Mouse (Mus musculus): ENCODE data around the gene Nosip.

The Nosip gene

DNA sequence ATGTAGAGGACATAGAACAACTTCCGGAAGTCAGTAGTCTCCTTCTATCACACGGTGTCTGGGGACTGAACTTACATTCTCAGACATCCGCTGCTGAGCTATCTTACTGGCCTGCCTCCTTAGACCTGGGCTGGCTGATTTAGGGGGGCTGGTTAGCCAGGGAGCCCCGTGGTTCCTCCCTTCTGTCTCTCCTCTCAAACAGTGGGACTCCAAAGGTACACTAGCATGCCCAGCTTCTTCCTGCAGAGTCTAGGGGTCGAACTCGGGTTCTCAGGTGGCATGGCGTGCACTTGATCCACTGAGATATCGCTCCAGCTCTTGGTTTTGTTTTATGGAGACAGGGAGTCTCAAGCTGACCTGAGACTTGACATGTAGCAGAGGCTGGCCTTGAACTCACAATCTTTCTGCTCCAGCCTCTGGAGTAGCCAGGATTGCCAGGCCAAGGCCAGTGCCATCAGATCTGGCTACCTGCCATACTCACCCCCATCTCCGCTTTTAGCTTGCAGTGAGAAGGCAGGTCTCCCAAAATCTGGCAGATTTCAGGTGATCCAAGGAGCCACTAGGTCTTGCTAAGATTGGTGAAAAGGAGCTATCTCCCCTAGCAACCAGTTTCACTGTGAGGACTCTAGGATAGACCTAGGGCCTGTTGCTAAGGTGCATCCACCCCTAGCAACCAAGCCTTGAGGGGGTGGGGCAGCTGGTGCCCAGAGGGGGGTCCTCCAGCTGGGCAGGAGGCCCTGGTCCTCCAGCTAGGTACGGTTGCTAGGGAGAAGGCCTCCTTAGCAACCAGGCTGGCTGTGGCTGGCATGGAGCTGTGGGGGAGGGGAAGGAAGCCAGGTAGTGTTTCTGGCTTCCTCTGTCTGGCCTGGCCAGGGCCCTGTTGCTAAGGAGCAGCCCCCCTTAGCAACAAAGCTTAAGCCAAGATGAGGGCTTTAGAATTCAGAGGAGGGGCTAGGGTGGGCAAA is 3.3 kb upstream of the Nosip start:
- DNase-seq (ENCODE audit: low spot score in 2 of 2) = no peak

DNA sequence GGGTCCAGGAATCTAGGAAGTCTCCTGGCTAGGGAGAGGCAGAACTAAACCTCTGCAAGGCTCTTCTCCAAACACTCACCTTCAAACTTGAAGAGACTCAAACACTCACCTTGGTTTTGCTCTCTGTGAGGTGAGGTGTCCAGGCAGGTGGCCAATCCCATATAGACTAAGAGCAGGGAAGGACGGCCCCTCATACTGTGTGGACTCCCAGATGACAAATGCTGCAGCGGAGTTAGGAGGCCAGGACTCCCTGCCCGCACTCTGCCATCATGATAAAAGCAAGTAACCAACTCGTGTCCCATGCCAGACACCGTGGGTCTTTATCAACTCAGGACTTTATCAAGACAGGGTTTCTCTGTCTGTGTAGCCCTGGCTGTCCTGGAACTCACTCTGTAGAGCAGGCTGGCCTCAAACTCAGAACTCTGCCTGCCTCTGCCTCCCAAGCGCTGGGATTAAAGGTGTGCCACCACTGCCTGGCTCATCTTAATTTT is 1.6 kb upstream of the Nosip start:
- DNase-seq (ENCODE audit: low spot score in 2 of 2) = no peak

DNA sequence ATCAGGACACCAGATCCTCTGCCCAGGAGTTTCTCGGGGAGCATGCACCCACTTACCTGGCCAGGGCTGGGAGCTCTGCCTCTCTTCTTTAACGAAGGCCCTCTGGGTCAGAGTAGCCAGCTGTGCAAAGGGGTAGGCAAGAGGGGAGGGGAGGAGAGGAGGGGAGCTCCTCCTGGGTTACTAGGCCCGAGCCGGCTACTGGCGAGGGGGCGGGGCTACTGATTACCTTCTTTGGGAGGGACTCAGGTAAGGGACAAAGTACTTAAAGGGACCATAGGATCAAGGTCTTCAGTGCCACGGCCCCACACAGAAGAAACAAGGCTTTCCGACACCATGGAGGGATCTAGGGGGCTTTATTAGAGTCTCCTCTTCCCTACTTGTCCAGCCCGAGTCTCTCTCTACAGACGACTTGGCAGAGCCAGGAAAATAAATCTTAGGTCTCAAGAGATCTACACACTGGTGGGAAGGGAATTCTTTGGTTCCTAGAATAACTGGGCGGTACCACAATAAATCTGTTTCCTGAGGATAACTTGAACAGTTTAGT is 625 bp upstream of the Nosip start:
- DNase-seq (ENCODE audit: low spot score in 2 of 2) = no peak

DNA sequence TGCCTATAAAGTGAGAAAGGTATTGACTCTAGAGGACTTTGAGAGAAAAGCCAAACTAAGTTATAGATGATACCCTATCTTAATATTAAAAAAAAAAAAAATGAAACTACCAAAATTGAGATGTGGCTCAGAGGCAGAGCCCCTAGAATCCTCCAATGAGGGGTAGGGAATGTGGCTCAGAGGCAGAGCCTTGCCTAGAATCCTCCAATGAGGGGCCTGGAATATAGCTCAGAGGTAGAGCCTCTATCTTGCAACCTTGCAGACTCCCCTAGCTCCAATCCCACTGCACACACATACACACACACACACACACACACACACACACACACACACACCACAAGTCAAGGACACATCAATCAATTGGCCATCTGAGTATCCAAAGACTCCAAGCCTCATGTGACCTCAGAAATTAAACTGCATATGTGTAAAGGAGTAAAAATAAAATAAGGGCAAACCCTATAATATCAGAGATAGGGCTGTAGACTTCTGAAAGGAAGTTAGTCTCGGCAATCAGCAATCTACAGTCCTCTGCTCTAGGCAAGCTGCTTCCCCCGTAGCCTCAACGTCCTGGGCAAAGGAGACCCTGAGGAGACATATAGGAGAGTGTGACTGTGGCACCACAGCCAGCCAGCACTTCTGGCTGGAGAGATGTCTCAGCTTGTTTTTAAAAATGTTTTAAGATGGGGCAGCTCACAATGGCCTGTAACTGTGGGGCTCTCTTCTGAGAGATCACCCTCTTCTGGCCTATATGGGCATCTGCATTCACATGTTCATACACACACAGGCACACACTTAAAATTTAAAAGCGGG is 5.2 kb downstream of the Nosip start:
- no peak for DNase-seq (ENCODE audit: low spot score in 2 of 2)

DNA sequence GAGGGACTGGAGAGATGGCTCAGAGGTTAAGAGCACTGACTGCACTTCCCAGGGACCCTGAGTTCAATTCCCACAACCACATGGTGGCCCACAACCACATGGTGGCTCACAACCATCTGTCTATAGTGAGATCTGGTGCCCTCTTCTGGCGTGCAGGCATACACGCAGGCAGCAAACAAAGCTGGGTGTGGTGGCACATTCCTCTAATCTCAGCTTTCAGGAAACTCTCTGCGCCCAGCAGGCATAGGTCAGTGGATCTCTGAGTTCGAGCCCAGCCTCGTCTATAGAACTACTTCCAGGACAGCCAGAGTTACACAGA is 5.7 kb downstream of the Nosip start:
- peak; percentile 47 to 70 for DNase-seq (ENCODE audit: low spot score in 2 of 2)

DNA sequence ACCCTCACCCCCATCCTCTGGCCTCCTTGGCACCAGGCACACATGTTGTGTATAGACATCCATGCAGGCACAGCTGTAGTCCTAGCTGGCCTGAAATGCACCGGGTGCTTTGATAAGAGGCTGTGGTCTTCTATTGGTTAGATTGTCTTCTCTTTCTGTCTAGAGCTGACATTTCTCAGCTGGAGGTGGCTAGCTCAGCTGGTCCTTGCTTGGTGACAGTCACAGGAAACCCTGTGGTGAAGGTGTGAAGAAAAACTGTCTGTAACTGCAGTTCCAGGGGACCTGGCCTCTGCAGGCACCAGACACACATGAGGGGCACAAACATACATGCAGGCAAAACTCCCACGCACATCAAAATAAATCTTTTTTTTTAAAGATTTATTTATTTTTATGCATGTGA is 7.4 kb downstream of the Nosip start:
- no peak for DNase-seq (ENCODE audit: low spot score in 2 of 2)

DNA sequence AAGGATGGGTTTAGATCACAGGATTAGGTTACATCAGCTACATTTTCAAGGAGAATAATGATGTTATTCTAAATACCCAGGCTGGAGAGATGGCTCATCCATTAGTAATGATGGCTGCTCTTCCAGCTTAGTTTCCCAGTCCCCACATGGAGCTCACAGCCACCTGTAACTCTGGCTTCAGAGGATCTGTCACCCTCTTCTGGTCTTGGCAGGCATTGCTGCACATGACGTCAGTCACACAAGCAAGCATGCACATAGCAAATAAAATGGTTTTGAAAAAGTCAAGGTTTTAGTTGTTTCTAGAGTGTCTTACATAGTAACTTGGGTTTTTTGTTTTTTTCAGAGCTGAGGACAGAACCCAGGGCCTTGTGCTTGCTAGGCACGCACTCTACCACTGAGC is 10.0 kb downstream of the Nosip start:
- no peak for DNase-seq (ENCODE audit: low spot score in 2 of 2)

DNA sequence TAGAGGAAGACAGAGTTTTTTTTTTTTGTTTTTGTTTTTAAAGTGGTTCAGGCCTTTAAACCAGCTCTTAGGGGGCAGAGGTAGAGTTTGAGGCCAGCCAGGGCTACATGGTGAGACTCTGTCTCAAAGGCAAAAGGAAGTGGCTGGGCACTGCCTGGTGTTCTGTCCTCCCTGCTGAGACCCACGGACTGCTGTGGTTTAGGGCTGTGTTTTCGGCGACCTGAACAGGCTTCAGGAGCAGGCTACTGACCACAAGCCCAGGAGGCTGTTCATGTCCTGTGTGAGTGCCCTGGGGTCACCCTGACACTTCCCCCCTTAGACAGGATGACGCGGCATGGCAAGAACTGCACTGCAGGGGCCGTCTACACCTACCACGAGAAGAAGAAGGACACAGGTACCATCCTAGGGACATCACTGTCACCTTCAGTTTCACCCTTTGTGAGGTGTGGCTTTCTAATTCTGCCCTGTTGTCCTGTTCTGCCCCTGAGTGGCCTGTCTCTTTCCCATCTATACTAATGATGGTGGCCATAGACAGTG is 11.0 kb downstream of the Nosip start:
- DNase-seq (ENCODE audit: low spot score in 2 of 2) = no peak

DNA sequence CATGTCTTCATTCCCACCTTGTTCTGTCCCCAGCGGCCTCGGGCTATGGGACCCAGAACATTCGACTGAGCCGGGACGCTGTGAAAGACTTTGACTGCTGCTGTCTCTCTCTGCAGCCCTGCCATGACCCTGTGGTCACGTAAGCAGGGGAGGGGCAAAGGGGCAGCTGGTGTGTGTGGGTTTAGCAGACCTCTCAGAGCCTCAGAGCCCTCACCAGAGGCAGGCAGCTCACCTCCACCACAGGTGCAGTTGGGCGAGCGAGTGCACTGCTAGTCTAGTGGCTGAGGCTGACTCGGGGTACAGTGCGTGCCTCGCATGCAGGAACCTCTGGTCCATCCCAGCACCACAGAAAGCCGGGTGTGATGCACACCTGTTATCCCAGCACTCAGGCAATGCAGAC is 11.7 kb downstream of the Nosip start:
- DNase-seq (ENCODE audit: low spot score in 2 of 2) = no peak

DNA sequence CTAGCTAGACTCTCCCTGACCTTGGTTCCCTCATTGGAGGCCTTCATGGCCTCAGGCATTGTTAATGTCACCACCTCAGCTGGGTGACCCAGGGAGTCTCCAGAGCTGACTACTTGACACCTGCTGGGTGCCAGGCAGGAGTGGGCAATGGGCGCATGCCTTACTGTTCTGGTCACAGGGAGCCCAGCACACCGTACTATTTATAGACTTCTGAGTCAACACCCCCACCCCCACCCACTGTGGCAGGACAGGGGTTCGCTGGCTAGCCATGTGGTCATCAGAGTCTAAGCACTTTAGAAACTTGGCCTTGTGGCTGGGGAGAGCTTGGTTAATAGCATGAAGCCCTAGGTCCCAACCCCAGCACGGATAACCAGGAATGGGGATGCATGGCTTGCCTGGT is 13.2 kb downstream of the Nosip start:
- DNase-seq (ENCODE audit: low spot score in 2 of 2) = no peak

DNA sequence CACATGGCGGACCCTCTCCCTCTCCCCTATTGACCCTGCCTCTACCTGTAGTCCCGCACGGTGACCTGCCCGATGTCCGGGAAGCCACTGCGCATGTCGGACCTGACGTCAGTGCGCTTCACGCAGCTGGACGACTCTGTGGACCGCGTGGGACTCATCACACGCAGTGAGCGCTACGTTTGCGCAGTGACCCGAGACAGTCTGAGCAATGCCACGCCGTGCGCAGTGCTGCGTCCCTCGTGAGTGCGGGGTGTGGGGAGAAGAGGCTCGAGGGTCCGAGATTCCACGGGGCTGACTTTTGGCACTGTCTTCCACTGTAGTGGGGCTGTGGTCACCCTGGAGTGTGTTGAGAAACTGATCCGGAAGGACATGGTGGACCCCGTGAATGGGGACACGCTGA is 14.3 kb downstream of the Nosip start:
- DNase-seq (ENCODE audit: low spot score in 2 of 2) = no peak

DNA sequence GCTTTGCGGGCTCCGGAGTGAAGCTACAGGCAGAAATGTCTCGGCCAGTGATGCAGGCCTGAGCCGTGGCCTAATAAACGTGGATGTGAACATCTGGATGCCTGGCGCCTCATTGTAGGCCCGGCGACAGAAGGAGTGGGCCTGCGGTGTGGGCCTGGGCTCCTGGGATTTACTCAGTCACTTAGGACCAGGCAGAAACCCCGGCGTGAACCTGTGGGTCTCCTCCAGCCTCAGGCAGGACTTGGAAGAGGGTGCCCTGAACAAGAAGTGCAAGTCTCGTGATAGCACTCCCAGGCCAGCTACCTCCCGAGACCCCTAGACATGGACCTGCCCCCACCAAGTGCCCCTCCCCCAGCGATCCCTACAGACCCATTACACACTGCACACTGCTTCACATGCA is 15.1 kb downstream of the Nosip start:
- no peak for DNase-seq (ENCODE audit: low spot score in 2 of 2)

DNA sequence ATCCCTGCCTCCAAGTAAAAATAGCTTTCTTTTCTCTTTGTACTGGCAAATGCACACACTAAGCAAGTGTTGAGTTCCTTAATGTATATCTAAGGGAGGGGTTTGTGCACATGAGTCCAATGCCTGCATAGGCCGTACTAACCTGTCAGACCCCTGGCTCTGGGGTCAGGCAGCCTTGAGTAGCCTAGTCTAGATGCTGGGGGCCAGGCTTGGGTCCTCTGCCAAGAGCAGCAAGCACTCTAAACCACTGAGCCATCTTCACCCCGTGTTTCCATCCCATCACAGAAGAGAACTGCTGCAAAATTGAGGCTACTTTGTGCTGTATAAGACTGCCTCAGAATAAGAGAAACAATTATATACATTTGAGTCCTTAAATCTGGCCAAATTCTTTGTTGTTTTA is 15.6 kb downstream of the Nosip start:
- no peak for DNase-seq (ENCODE audit: low spot score in 2 of 2)

DNA sequence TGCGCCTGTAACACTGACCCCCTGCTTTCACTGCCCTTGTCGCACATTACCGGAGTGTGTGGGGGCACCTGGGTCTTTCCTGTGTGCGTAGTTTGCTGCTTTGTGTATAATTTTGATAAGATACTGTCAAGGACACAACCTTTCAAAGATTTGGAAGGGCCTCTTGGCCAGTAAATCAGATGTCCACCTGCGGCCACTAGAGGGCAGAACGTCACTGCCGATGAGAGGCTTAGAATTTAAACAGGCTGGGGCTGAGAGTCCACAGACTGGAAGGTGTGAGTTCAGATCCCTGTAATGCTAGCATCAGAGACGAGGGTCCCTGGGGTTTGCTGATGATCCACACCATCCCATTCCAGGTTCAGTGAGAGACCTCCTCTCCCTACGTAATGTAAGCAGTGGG is 16.3 kb downstream of the Nosip start:
- DNase-seq (ENCODE audit: low spot score in 2 of 2) = peak; percentile 52 to 76

DNA sequence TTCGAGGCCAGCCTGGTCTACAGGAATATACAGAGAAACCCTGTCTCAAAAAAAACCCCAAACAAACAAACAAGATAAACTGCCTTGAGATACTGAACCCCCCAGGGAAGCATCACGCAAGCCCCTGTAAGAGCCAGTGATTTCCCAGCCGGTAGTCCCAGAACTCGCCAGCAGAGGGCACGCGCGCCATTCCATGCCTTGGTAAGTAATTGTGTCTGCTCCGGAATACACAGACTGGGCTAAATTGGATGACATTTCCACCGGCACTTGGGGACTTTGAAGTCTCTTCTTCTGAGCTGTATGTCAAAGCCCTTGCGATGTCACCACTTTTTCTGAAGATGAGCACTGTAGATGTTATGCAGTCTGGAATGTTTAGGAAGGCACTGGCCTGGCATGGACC is 17.6 kb downstream of the Nosip start:
- DNase-seq (ENCODE audit: low spot score in 2 of 2) = peak; percentile 82 to 94

DNA sequence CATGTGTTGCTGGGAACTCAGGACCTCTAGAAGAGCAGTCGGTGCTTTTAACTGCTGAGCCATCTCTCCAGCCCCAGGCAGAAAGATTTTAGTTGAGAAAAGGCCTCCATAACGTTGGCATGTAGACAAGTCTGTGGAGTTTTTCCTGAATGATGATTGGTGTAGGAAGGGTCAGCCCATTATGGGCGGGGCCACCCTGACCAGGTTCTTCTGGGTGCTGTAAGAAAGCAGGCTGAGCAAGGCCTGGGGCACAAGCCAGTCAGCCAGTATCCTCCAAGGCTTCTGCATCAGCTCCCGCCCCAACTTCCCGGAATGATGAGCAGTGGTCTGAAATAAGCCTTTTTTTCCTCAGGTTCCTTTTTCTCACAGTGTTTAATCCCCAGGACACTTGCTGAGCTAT is 18.8 kb downstream of the Nosip start:
- DNase-seq (ENCODE audit: low spot score in 2 of 2) = no peak

DNA sequence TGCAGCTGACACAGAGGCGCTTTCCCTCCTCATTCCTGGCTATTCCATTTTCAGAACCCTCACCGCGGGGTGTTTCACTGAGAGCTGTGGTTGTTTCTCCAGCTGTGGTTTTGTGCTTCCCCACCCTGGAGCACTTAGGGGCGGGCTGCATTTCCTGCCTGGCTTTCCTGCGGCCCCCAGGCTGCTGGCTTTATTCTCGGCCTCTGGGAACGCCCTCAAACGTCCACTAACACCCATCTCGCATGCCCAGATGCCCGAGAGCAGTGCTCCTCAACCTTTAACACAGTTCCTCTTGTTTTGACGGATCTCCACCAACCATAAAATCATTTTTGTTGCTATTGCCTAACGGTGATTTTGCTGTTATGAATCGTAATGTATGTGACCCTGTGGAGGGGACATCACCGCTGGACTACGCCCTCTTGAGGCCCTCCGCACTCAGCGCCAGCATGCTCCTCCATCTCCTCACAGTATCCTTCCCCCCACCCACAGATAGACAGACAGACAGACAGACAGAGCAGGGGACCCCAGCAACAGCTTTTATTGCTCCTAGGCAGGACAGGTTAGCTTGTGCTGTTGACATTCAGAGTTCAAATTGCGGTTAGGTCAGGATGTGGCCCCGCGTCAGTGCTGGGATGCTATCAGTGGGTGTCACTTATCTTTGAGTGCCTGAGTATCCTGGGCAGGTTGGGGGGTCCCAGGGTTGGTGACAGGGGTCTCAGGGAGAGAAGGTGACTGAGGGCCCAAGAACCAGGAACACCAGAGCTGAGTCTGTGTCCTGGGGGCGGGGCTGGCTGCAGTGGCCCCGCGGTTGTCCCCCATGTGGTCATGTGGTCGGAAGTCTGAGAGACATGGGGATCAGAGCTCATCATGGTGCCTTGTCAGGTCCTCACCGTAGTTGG is 20.4 kb downstream of the Nosip start:
- DNase-seq (ENCODE audit: low spot score in 2 of 2) = peak; percentile 28 to 34

DNA sequence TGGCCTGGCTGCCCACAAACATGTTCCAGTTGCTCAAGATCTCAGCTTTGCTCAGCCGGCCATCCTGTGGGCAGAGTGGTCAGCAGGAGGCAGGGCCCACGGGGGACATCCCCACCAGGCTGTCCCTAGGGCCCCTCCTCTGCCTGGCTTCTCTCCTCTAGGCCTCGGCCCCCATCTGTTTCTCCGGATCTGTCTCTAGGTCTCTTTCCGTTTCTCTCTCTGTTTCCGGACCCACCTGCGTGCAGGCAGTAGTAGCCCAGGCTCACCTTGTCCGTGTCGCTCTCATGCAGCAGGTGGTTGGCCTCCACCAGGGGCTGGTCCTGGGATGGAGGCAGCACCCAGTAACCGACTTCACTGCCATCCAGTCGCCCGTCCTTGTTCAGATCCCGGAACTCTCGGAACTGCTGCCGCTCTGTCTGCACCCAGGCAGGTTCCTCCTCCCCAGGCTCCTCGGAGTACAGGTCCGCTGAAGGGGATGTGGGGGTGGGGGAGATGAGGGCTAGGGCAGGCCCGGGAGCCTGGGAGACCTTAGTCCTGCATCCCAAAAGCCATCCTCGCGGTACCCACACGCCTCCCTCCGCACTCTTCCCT is 21.2 kb downstream of the Nosip start:
- peak; percentile 20 to 32 for DNase-seq (ENCODE audit: low spot score in 2 of 2)

DNA sequence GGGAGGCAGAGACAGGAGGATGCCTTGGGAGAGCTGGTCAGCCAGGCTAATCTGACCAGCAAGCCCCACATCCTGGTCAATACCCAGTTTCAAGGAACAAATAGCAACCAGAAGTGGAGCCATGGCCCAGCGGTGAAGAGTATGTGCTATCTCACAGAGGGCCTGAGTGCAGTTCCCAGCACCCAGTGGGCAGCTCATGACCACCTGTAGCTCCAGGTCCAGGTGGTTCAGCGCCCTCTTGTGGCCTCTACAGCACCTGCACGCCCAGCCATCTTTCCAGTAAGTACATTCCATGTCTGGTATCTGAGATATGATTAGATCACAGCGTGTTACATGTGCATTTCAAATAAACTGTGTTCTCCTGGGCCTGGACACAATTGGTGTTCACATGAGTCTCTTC is 23.9 kb downstream of the Nosip start:
- DNase-seq (ENCODE audit: low spot score in 2 of 2) = no peak

DNA sequence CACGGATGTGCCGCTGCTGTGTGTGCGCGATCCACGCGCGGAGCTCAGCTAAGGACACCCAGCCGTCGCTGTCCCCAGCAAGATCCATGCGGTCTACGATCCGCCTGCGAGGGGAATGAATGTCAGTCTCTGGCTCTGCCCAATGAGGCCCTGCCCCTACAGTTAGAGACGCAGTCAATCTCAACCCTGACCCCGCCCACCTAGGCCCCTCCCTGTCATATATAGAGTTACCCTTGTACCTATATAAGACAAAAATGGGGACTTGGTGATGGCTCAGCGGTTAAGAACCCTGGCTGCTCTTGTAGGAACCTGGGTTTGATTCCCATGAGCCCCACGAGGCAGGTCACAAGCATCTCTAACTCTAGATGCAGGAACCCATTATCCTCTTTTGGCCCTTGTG is 26.4 kb downstream of the Nosip start:
- no peak for DNase-seq (ENCODE audit: low spot score in 2 of 2)
